Mouse (Mus musculus) CD4-positive, CD25-positive, alpha-beta regulatory T cell, adult 2 months (primary cell): ENCODE results near the gene Crim1.
"Not testable (repeated sequence)": the region's sequence is repeated elsewhere in the genome, so short reads cannot be mapped to it uniquely, and the experiment has no call there.

Experiments used
- DNase-seq: peaks from one replicate; pipeline ENCODE4 v3.0.0-alpha.2; 2012; ENCODE audit warnings: low read depth, low spot score

The Crim1 gene

DNA sequence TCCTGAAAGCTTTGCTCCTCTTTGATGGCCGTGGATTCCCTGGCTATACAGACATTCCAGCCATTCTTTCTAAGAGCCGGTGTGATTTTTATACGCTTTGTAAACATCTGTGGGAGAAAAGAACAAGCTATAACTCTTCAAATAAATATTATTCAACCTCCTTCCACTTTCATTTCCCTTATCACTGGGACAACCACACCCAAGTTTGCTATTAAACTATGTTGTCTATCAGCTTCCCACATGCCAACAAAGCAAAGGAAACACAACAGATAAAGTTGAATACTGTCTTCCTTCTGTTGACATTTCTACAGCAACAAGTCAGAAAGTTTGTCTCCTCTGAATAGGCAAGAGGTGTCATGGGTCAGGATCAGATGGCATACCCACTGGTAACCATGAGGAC lies 48.9 kb downstream of the Crim1 start:
- no peak for DNase-seq

DNA sequence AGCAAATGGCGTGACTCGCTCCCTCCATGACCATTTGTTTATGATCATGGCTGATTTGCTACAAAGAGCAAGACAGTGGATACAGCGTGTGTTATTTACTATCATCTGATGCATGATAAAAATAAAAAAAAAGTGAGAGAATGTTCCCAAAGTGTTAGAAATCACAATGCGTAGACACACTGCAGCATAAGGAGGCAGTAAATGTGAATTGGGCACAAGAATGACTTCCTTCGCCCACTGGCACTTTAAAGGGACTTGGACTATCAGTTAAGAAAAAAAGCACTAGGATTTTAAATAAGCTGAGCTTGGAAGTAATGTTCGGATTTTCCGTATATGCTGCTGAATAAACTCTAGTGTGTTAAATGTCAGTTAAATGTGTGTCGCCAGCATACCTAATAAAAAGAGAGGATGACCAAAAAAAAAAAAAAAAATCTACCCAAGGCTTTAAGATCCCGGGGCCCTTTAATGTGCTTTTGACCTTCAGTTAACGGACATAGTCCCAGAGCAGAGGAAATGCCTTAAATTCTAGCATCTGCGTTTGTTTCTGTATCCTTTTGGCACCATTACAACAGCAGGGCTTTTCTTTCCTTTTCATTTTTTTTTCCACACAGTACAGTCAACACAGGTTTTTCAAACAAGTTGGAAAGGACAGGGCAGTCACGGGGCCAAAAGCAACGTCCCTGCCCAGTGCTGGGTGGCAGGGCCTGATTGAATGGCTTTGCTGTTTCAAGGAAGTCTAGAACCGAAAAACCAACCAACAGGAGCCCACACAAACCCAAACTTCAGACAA lies 50.3 kb downstream of the Crim1 start:
- DNase-seq, result no peak

DNA sequence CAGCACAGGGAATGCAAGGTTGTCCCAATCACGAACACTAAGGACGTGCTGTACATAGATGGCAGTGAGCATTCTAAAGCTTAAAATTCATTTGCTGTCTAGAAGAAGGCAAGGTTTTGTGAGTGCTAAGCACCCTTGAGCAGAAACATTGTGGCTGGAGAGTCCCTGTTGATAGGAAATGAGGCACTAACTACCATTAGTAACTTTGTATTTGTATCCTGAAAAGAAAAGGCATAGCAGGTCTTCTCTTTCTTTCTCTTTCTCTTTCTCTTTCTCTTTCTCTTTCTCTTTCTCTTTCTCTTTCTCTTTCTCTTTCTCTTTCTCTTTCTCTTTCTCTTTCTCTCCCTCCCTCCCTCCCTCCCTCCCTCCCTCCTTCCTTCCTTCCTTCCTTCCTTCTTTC lies 53.5 kb downstream of the Crim1 start:
- not testable (repeated sequence) for DNase-seq

DNA sequence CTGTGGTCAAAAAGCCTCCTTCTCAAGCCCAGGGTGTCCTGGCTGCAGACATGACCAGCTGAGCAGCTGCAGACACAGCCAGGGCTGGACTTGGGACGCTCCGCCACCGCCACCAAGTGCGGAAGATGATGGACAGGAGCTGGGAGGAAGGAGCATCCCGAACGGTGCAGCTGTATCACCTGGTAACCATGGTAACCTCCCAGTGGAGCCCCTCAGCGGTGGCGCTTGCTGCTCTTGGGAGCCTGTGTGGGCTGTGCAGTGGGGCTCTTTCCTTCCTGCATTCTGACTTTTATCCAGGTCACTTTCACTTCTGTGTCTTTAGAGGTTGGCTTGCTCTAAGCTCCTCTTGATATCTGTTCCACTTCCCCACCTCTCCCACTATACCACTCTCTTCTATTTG lies 54.2 kb downstream of the Crim1 start:
- no peak for DNase-seq

DNA sequence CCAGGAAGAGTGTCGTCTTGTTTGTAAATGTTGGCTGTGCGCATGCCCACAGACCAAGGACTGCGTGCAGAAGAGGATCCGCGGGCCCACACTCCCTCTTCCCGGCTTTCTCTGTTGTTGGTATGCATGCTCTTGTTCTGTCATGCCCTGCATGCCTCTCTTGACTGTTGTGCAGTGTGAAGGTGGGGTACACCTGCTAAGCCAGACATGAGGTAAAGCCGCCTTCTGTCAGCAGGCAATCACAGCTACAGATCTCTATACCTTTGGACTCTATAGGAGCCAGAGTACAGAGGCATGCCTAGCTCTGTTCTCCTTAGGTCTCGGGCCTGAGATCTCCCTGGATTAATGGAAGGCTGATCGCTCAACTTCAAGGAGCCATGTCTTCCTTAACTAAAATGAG lies 55.7 kb downstream of the Crim1 start:
- DNase-seq, result no peak

DNA sequence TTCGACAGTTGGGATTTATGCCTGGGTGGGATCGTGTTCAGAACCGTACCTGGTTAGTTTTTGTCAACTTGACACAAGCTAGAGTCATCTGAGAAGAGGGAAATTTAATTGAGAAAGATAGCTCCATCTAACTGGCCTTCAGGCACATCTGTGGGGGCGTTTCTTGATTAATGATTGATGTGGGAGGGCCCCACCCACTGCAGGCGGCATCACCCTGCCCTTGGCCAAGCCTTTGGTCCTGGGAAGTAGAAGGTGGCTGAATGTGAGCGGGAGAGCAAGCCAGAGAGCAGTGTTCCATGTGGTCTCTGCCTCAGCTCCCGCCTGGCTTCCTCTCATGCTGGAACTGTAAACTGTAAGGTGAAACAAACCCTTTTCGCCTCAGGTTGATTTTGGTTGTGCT lies 56.5 kb downstream of the Crim1 start:
- DNase-seq, result no peak

DNA sequence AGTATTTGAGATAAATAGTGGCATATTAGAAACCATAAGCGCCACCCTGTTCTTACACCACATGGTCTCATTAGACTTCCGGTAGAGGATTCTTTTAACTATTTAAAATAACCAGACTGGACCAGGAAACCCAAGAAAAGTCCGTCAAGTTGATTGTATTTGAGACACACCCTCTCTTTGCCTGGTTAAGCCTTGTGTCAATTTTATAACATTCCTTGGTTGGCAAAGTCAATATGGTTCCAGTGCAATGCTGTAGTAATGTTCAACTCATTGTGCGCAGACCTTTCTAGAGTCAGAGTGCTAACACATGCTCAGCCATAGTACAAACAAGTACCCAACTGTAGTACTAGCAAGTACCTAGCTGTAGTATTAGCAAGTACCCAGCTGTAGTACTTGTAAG lies 61.6 kb downstream of the Crim1 start:
- no peak for DNase-seq

DNA sequence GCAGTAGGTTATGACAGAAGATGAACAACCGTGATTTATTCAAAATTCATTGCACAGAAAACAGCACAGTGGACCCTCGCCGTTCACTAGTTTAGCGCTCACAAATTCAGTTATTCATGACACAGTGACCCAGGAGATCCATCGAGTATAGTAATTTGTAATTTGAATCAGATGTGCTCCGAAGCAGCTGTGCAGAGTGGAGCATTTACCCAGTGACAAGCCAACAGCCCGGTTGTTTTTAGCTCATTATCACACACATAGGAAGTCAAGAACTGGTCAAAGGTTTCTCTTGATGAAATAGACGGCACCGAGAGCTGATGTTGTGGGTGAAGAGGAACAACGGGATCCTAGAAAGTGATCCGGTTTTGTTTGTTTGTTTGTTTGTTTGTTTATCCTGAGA lies 64.1 kb downstream of the Crim1 start:
- no peak for DNase-seq

DNA sequence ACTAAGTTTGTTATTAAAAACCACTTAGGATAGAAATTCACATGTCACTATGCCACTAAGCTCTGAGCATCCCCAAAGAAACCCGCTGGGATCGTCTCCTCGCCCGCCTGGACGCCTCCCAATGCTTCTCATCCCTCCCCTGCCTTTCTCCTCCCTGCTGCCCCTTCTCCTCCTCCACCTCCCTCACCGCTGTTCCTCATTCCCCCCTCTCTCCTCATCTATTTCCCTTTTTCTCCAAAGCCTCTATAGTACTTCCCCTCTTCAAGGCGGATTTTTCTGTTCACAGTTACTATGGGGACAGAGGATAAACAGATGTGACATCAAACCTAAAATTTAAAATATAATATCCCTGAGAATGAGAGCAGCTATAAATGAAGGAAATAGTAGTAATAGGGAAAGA lies 65.1 kb downstream of the Crim1 start:
- DNase-seq, result no peak

DNA sequence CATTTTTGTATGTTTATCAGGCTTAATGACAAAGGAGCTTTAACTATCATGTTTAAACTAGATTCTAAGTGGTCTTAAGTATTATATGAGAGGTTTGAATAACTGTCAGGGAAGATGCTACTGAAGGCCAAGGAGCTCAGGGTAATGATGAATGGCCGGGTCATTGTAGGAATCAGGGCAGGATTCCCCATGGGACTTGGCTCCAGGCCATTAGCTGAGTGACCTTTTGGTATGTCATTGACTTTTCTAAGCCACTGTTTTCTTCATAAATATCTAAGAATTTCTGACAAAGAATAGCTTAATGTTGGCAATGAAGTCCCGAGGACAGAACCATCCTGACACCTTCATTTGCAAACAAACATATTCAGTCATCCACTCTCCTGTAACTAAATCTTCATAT lies 66.2 kb downstream of the Crim1 start:
- no peak for DNase-seq

DNA sequence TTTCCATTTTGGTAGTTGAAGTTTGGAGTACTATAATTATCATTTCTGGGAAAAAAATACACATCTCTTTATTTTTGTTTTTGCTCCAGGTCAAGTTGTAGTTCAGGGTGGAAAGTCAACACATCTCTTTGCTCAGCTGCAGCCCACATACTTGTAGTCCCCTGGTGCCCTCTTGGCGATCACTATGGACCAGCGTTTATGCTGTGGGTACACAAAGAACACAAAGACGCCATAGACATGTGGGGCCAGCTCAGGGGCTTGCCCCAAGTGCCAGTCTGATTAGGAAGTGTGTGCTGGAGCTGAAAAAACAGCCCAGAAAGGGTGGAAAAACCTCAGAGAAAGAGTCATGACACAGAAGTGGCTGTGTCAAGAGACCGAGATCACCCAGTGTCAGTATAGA lies 68.5 kb downstream of the Crim1 start:
- no peak for DNase-seq

DNA sequence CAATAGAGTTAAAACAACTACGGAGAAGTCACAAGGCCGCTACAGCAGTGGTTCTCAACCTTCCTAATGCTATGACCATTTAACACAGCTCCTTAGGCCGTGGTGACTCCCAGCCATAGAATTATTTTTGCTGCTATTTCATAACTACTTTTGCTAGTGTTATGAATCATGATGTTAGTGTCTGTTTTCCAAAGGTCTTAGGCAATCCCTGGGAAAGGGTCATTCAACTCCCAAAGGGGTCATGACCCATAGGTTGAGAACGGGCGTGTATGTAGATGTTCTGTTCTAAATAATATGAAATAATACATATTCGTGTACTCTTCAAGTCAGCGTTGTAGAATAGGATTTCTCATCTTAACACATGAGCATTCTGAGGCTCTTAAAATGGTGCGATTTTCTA lies 69.3 kb downstream of the Crim1 start:
- no peak for DNase-seq

DNA sequence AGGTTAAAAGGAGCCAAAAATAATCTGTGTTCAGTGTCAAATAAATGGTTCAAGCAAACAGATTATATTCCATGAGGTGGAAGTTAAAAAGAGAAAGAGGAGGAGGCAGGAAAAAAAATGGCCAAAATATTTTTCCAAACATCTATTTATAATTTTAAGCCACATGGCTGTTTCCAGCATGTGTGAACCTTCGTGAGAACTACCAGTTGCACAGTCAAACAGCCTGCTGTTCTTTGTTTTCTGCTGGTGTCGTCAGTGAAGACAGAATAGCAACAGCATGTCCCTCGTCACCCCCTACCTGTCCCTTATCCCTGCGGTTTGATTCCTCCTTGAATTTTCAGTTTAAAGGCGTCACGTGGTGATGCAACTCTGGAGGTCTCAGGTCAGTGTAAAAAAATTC lies 70.0 kb downstream of the Crim1 start:
- DNase-seq, result no peak

DNA sequence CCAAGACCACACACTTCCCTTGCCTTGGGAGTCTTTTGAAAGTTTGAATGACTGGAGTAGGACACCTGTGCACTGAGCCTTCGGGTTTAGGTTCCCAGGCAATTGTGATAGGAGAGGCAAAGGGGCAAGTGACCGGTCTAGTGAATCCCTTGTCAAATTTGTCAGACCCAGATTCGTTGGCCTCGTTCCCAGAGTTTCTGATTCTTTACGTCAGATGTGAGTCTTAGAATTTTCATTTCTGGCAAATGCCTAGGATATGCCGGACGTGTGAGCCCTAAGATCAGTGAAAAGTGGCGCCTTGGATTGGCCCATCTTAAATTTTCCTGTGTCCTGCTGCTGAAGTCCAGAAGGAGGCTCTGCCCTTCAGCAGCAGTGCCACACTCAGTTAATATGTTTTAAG lies 71.7 kb downstream of the Crim1 start:
- DNase-seq, result no peak

DNA sequence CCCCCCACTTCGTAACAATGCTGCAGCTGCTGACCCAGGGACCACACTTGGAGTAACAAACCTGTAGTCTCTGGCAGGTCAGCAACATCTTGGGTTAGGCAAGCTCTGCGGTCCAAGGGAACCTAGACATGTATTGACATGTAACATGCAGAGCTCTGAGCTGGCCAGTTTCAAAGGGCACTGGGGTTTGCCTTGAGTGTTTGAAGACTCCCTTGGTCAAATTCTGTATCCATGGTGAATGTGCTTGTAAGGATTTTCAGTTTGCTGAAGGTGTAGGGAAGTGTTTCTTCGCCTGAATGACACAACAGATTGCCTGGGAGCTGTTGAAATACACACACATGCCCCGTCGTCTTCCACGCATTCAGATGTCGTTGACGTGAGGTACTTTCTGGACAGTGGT lies 72.1 kb downstream of the Crim1 start:
- DNase-seq, result no peak

DNA sequence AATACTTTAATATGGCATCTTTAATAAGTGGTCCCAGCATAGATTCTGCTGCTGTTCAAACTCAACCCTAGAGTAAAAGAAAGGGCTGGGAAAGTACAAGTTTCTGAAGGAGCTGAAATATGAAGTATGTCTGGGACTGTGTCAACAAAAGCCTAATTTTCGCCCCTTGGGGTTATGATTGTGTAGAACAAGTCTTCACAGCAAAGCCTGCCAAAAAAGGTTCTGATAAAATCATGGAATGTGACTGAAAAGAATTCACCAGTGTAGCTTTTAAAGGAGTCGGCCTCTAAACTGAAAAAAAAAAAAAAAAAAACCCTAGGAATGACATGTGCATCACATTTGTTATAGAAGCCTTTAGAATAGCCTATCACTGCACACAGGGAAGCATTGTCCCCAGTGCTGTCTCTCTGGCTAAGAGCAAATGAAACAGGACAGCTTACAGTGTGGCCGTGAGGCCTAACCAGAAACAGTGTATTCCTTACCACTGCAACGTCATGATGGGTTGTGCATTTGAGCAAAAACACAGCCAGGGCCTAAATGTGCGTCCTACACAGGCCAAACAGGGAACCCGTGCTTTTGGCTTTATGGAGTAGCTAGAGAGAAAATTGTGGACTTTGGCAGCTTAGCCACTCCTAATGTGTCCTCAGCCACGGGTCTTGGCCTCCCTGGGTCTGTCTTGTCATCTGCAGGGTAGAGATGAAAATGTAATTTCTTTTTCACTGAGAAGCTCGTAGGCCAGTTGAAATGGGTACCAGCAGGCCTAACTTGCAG lies 72.8 kb downstream of the Crim1 start:
- no peak for DNase-seq

DNA sequence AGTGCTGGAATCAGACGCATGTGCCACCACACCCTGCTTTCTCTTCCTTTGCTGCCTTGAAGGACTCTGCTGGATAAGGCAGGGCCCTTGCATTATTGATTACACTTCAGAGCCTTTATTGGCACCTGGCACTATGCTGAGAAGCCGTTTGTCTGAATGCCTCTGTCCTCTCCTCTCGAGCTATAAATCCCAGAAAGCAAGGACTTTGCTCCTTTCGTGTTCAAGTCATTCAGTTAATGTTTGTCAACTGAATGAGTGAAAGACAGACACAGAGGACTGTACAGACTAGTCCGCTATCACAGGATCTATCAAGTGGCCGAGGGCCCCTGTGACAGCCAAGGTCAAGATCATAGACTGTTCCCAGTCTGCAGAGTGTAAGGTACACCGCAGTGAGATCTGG lies 73.8 kb downstream of the Crim1 start:
- DNase-seq, result no peak

DNA sequence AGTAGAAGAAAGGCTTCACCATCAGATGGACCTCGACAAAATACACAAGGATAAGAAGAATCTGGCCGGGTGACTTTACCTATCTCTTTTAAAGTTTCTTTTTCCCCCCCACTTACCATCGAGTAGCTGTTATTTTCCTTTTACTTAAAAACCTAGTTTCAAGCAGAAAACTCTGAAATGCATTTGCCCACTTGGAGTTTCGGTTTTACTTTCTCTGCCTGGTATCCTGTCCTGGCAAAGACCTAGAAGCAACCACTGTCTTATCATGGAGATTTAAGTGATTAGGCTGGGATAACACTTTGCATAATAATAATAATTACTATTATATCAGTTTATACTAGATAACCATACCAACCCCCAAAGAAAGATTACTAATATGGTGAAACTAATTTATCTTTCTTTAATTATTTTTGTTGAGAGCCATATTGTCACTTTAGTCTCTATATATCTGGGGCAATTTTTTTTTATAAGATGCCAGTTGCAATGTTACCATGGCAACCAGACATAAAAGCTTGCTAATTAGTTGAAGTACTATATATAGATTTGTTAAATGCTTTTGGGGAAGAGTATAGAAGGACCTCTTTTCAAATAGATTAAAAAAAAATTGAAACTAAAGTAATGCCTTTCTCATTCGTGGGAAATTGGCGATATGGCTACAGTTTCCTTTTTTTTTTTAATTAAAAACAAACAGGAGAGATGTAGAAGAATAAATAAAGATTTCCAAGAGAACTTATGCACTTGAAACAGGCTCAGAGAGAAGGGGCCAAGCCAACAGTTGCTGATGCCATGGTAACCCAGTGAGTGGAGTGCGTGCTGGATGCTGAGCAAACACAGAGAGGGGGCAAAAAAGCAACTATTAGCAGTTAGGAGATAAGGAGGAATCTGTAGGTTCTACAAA lies 74.8 kb downstream of the Crim1 start:
- DNase-seq, result peak; percentile 27

DNA sequence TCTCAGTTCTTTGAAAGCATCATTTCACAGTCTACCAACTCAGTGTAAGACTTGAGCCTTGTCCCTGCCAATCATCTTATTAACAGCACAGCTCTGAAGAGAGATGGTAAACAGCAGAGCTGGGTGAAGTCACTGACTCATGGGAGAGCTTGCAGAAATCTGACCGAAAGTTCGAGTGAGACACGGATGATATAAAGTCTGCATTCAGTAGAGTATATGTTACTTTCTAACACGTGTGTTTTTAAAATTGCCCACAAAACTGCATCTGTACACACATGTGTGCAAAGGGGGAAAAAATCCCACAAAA lies 75.4 kb downstream of the Crim1 start:
- no peak for DNase-seq

DNA sequence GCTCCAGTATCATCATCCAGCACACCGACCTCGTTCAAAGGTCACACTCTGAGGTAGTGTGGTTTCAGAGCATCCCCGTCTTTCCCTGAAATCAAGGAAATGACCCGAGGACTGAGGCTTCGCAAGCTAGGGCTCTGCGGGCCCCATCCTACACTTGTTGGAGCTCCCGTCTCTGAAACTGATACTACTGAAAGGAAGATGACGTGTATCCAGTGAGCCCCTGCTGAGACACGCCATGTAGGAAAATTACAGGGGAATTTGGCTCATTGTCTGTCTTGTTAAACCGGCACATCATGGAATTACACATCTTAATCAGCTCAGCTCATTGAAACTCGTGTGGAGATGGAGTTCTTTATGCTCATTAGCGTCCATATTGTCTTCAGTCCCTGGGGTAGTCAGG lies 79.1 kb downstream of the Crim1 start:
- DNase-seq, result no peak

DNA sequence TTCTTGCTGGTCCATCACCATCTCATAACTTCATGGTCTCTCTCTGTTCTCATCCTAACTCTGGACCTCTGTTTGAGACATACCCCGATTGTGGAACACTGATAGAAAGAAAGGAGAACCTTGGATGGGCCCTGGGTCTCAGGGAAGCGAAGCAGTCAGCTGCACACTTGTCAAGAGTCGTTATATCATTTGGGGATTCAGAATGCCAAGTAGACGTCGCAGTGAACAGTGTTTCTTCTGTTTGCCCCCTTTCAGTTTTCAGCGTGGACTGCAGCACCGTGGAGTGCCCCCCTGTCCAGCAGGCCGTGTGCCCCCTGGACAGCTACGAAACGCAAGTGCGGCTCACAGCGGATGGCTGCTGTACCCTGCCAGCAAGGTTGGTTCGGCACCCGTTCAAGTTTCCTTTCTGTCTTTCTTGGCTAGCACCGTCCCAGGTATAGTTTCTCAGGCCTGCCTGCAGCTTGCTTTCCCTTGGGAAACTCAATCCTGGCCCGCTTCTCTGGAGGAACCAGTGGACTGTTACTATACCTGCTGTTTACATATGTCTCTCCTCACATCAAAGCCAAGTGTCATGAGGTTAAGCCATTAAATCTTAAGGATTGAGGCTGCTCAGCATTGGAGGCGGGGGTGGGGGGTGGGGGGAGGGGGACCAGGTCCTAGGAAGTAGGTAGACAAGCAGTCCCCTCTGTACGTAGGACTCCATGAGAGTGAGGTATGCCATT lies 81.1 kb downstream of the Crim1 start:
- DNase-seq, result no peak
